Mouse (Mus musculus) liver, adult 2 months (tissue): Measurements from ENCODE around the gene Cerk.

ENCODE experiments used
- CTCF ChIP-seq: fragments of 200-500 bp; IDR thresholded peaks from 2 replicates; pipeline ENCODE4 v1.5.1; 2011; ENCODE audit warnings: low read depth, low read length, control low read depth
- POLR2A ChIP-seq: fragments of 200-500 bp; IDR thresholded peaks from 2 replicates; pipeline ENCODE4 v1.6.1; 2011; ENCODE audit warnings: low read length, control low read depth; ENCODE audit not compliant: insufficient read depth; ENCODE audit errors: extremely low read depth

DNA sequence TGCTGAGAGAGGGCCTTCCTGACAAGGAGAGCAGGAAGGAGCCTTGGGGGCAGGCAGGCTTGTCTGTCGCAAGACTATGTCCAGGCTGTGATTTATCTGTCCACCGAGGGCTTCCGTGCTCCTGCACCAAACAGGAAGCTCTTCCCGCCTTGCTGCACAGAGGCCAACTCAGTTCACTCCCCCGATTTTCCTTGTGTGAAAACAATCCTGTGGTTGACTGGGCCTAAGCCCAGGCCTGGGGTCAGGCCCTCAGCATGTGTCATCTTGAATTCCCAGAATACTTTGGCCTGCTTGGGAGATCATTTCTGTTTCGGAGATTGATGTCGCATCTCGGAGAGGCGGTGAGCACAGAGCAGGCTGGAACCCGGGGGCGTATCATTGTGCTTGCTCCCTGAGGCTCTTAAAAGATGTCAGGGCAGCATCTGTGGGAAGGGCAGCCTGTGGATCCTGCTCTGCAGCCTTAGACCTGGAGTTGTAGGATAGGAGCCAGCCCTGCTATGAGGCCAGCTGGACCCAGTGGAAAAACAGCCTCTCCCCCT, 95.9 kb downstream of the Cerk start:
- TF ChIP-seq CTCF (no peak), POLR2A (no peak)
